Mouse (Mus musculus): ENCODE results near the gene Pdk4.

Gene Pdk4

GRCm38 (mm10) chr6:5444331-5444898, 51.7 kb downstream of the Pdk4 start:
- DNase-seq (ENCODE audit: low spot score), result no peak

- no peak for DNase-seq (ENCODE audit: low spot score)
These were observed 52.8 kb downstream of the Pdk4 start for GRCm38 (mm10) chr6:5443104-5443863.

GRCm38 (mm10) chr6:5442316-5443085, 53.6 kb downstream of the Pdk4 start:
- no peak for DNase-seq (ENCODE audit: low spot score)

- DNase-seq (ENCODE audit: low spot score), result no peak
These were observed 54.9 kb downstream of the Pdk4 start for GRCm38 (mm10) chr6:5441221-5441620.

- no peak for DNase-seq (ENCODE audit: low spot score)
These were observed 58.4 kb downstream of the Pdk4 start for GRCm38 (mm10) chr6:5437757-5438156.

- no peak for DNase-seq (ENCODE audit: low spot score)
These were observed 62.2 kb downstream of the Pdk4 start for GRCm38 (mm10) chr6:5433887-5434286.

Measured in ovary, postnatal 14 days (tissue).